Mouse (Mus musculus): ENCODE measurements around the gene Kifap3. TPM values are rescaled to one million over a fixed set of nuclear protein-coding genes. Genes with fewer than 3 reads are reported as not detected.
"Not testable (repeated sequence)": the region's sequence is repeated elsewhere in the genome, so short reads cannot be mapped to it uniquely, and the experiment has no call there.

Kifap3 gene
- 10 to 100 TPM; 18.4 to 22.7 TPM for total RNA-seq (2021)

DNA sequence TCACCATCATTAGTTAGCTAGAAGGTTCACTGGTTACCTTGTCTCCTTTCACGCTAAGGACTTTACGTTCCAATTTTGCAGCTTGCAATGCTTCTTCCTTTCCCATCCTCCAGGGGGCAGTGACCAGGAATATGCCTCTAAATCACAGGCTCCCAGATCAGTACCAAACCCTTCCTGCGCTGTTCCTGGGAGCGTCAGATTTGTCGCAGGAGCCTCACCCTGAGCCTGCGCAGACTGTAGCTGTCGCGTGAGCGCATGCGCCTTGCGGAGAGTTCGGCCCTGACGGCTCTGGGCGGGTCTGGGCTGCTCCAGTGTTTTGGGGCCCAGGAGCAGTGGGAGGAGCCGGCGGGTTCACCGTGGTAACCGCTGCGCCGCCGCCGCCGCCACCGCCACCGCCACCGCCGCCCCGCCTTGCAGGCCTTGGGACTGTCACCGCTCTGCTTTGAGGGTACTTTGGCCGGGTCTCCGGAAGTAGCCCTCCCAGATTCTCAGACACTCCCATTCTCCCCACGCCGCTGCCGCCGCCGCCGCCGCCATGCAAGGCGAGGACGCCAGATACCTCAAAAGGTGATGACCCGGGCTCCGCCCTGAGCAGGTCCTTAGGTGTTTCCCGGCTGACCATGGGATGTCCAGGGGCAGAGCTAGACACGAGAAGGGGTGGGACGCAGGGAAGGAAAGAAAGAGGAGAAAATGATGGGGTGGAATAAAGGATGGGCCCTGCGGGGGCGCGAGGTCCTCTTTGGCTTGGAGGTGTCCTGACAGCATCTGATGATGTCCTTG is at the start of gene Kifap3:
Gene Kifap3, plus strand, starts transcription at position 248 of the 780 bp plus-strand sequence.
- DNase-seq (ENCODE audit: low spot score), result peak; percentile 98
- intact Hi-C loops (cut with DNase I), result loop anchor here (10.0 kb wide), 1 partner anchor 145 kb away; the partner anchor contains the start of gene Scyl3

DNA sequence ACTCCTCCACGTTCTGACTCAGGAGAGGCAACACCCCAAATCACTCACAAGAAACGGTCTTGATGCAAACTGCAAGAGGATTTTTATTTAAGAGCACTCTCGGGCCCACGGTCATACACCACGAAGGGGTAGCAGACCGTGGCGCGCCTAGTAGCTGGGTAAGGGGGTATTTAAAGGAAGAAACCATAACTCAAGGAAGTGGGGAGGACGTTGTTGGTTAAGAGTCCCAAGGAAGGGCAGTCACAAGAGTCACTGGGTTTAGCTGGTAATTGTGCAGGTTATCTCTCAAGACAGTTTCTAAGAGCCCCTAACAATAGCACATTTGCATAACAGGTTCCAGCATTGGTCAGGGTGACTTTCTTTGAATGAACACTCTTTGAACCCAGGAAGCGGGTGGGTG is 48.2 kb upstream of the Kifap3 start:
- DNase-seq (ENCODE audit: low spot score); intact Hi-C loops (cut with DNase I): not testable (repeated sequence)

DNA sequence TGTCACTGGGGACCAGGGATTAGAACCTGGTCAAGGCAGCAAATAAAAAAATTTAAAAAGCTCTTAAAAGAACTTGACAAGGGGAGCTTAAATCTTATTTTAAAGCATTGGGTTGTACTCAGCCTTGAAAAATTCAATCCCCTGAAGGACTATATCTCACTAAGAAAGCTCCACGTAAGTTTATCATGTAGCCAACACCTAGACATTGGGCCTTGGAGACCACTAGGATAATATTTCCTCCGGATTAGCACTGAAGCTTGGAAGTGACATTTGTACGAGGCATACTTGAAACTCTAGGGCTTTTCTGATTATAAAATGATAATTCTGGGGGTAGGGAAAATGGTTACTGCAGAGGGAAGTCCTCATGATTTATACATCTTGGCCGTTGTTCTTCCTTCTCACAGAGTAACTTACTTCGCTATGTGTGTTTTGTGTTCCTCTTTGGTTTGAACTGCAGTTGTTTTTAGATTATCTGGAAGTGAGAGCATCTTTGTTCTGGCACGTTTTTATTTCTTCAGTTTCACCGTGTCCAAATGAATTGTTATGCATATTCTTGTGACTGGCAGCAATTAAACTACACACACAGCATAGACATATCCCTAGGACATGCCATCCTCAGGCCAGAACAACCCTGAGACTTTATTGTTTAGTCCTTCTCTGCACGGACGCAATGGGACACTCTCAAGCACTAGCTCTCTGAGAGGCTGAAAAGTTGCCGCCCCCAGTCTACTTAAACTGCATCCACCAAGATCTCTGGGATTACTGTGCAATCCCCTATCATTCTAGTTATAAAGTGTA is 42.7 kb upstream of the Kifap3 start:
- DNase-seq (ENCODE audit: low spot score), result no peak
- intact Hi-C loops (cut with DNase I), result no loop called here

DNA sequence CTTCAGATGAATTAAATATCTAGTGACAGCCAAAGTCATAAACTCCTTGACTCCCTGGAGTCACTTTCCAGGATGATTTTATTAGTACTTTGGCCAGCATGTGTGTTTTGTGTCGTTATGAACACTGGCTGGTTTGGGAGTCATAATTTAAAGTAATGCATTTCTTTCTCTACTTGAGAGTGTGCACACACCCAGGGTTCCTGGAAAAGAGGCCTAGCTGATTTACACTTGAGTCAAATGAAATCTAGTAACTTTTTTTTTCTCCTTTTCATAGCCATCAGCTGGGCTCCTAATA is 42.2 kb upstream of the Kifap3 start:
- DNase-seq (ENCODE audit: low spot score), result no peak
- intact Hi-C loops (cut with DNase I), result no loop called here

DNA sequence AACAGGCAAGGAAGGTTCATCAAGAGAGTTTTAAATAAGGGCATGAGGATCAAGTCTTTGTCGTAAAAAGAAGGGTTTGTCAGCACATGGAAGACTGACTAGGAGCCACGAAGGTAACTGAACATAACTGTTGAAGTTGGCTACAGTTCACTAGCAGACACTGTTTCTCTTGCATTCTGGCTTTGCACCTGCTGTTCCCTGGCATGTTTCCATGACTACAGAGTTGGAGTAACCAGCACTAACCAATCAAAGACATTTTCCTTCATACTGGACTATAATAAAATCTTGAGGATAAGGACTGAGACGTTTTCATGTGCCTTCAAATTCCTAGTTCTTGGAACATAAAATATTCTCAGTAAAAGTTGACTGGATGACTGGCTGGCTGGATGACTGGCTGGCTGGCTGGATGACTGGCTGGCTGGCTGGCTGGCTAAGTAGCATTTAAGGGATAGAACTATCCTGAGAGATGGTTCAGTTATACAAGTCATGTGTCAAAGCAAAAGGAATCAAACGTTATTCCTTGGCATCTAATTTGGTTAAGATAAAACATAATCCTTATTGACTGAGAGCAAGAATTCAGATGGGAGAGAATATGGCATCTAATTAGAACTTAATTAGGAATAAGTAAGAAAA is 27.9 kb upstream of the Kifap3 start:
- no peak for DNase-seq (ENCODE audit: low spot score)
- intact Hi-C loops (cut with DNase I), result no loop called here

DNA sequence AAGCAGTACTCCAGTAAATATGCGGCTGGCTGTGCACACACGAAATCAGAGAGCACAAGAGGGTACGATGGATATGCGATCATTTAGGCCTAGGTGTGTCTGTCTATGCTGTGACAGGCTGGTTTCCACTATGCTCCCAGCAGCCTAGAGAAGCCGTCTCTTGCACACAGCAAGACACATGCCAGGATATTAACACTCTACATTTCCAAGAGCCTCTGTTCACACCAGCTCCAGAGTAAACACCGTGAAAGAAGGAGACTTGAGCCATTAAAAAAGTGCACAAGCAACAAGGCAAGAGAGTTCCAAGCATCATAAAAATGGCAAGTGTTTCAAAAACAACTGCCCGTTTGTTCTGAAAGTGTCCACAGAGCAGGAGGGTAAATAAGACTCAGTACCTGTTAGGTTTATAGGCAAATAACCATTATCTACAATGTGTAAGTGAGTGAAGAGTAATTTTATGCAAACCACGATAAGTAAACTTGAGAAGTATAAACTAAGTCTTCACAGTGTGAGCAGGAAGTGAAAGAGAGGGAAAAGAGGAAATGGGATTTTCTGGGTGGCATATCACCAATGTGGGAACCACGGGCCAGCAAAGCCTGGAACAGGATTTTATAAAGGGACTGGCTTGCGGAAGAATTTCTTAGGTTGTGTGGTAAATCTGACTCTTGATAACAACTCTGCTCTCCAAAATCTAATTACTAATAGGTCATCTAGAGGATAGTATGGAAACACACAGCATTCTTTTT is 21.7 kb upstream of the Kifap3 start:
- no peak for DNase-seq (ENCODE audit: low spot score)
- intact Hi-C loops (cut with DNase I), result no loop called here

DNA sequence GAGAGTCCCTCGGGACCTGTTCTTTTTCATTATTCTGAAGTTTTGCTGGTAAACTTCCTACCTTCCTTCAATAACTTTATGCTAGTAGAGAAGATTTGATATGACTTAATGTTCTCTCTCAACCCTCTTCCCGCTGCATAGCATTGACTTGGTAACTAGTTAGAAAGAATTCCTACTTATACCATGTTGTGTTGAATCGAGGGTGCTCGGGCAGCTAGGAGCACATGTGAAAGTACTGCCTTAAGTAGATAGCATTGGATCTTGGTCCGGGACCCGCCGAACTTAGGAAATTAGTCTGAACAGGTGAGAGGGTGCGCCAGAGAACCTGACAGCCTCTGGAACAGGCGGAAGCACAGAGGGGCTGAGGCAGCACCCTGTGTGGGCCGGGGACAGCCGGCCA is 4.2 kb downstream of the Kifap3 start:
- intact Hi-C loops (cut with DNase I); DNase-seq (ENCODE audit: low spot score): not testable (repeated sequence)

DNA sequence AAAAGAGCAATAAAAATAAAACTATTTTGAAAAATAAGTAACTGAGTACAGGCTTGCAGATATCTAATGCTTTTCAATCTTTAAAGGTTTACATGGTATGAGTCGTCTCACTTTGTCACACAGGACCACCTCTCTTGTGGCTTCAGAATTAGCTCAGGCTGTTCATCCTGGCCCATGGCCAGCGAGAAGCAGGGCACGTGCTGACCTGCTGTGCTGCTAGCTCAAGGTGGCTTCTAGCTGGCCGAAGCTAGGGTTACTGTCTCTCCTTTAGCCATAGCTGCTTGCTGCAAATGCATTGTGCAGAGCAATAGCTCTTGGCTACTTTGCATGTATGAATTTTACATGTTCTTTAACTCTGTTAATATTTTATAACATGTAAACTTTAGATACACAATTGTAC is 42.0 kb downstream of the Kifap3 start:
- no peak for DNase-seq (ENCODE audit: low spot score)
- intact Hi-C loops (cut with DNase I), result no loop called here

DNA sequence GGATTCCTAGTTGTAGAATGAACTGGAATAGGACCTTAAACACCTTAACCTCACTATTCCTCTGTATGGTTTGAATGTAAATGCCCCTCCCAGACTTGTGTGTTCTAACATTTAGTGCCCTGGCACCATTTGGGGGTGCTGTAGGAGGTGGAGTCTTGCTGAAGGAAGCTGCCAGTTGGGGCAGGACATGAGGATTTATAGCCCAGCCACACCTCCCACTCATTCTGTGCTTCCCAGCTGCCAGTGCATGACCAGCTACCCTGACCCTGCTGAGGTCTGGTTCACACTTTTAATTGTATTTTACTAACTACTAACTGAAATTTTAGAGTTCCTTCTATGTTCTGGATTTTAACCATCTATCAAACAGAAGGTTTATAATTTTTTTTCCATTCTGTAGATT is 50.1 kb downstream of the Kifap3 start:
- intact Hi-C loops (cut with DNase I), result no loop called here

DNA sequence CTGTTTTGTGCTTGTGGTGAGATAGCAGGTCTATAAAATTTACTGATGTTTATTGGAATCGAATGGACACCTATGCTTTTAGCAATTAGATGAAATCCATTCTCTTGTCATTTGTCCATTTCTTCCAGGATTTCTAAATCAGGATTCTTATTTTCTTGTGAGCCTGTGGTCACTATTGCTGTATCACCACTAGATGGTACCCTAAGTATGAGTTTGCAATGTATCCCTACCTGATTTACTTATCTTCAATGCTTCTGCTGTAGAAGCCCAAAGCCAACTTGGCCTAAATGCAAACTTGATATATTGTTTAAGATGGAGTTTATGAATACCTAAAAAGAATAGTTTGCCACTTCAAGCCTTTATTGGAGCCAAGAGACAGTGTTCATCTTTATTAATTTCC is 54.7 kb downstream of the Kifap3 start:
- DNase-seq (ENCODE audit: low spot score), result no peak
- intact Hi-C loops (cut with DNase I), result loop anchor here (1.0 to 5.0 kb wide), 2 partner anchors 75 to 303 kb away; no protein-coding TSS in a partner anchor

More for the DNA sequence above, 50.1 kb downstream of the Kifap3 start:
- no peak for DNase-seq (ENCODE audit: low spot score)

DNA sequence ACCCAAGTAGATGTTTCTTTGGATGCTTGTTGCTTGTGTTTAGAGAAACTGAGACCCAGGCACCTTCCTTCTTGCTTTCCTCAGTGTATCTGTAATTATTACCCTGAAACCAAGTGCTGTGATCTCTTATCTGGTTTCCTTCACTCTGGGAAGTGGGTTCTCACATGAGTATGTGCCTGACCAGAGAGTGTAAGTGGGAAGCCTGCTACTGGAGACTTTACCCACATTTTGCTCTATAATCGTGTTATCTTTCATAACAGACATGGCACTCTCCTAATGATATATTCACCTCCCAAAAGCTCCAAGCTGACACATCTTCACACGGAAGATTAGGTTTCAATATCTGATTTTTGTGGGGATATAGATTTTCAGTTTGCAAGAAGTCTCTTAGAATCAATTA is 55.7 kb downstream of the Kifap3 start:
- intact Hi-C loops (cut with DNase I), result no loop called here
- no peak for DNase-seq (ENCODE audit: low spot score)

DNA sequence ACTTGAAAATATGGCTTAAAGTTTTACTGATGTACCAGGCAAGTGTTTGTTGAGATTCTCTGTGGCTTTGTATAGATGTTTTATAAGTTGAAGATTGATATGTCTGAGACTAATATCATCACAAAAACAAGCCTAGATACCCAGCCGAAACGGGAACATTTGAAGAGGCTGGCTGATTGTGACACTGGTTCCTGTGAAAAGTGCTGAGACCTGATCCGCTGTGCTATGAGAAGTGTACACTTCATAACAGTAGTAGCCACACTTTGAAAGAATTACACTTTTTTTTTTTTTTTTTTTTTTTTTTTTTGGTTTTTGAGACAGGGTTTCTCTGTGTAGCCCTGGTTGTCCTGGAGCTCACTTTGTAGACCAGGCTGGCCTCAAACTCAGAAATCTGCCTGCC is 59.1 kb downstream of the Kifap3 start:
- intact Hi-C loops (cut with DNase I); DNase-seq (ENCODE audit: low spot score): not testable (repeated sequence)

DNA sequence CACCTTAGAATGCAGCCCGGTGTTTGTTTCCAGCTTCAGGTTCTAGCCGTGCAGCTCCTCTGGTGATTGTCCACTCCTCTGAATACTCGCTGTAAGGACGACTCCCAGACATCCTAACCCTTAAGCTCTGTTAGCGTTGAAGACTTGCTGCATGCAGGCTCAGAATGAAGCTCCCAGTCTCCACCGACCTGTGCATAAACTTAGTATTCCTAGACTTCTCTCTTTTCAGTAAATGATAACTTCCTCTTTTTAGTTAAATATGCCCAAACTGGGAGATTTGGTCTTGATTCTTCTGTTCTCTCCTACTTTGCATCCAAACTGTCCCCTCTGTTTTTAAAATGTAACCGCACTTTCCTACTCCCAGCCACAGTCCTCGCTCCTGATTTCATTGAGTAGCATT is 61.2 kb downstream of the Kifap3 start:
- no peak for DNase-seq (ENCODE audit: low spot score)
- intact Hi-C loops (cut with DNase I), result loop anchor here (5.0 kb wide), 1 partner anchor 688 kb away; no protein-coding TSS in a partner anchor

DNA sequence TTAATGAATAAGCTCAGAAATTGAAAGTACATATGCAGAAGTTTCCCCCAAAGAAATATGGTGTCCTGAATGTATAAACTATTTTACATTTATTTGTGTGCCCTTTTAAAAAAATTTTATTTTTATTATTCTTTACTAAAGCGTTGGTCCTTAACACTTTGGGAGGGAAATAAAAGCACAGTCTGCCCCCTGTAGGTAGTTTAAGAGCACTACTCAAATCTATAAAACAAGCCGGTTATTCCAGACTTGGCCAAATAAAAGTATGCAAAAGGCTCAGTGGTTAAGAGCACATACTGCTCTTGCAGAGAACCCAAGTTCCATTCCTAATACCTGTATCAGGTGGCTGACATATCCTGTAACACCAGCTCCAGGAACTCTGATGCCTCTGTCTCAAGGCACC is 62.9 kb downstream of the Kifap3 start:
- no peak for DNase-seq (ENCODE audit: low spot score)
- intact Hi-C loops (cut with DNase I), result loop anchor here (5.0 kb wide), 1 partner anchor 690 kb away; no protein-coding TSS in a partner anchor

DNA sequence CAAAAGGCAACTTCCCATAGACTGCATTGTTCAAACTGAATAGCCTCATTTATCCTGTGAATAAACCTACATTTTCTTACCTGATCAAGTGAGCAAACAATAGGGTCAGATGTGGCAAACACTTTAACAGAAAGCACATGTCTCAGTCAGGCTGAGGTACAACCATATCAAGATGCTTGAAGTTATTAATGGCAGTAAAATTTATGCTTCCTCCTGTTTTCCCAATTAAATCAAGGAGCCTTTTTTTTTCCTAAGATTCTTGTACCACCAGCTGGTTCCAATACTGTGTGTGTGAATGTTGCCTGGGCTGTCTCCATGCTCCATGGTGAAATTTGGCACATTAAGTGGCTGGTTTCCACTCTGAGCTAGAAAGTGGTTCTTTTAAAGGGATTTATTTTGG is 64.5 kb downstream of the Kifap3 start:
- intact Hi-C loops (cut with DNase I), result loop anchor here (5.0 kb wide), 1 partner anchor 692 kb away; no protein-coding TSS in a partner anchor
- no peak for DNase-seq (ENCODE audit: low spot score)

DNA sequence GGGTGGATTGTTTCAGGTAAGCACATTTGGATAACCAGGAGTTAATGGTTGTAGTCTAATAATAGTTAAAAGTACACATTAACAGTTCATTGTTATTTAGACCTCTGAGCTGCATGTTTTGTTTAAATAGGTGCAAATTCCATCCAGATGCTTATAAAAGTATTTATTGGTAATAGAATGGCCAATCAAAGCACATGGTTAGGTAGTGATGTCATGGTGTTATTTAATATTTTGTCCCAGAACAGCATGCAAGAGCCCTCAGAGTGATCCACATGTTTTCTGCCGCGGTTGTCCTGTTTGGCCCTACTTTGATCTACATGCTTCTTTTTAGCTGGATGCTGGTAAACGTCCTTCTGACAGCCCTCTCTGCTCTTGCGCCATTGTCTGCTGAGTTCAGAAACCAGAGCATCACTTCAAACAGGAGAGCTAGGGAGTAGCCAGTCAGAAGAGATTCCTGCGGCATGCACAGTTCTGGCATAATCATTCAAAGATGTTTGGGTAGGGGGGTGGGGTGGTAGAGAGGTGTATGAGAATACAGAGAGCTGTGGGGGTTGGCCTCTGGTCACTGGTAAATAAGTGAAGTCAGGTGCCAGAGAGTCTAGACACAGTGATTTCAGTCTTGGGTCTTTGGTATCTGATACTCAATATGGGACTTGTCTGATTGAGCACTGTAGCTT is 73.6 kb downstream of the Kifap3 start:
- intact Hi-C loops (cut with DNase I), result no loop called here
- DNase-seq (ENCODE audit: low spot score), result no peak

DNA sequence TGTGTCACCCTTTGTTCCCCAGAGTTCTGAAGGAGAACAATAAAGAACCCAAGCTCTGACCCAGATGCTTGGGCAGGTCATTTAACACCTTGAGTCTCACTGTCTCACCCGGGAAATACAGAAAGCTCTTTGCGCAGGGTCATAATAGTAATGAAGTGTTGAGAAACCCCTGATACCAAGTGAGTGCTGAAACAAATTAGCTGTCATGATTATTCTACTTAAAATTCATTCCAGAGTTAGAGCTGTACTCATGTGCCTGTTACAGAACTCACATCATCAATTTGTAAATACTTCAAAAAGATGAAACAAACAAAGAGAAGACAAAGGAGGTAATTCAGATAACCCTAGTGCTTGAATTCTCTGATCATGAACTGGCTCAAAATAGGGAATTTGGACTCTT is 79.0 kb downstream of the Kifap3 start:
- no peak for DNase-seq (ENCODE audit: low spot score)
- intact Hi-C loops (cut with DNase I), result no loop called here

DNA sequence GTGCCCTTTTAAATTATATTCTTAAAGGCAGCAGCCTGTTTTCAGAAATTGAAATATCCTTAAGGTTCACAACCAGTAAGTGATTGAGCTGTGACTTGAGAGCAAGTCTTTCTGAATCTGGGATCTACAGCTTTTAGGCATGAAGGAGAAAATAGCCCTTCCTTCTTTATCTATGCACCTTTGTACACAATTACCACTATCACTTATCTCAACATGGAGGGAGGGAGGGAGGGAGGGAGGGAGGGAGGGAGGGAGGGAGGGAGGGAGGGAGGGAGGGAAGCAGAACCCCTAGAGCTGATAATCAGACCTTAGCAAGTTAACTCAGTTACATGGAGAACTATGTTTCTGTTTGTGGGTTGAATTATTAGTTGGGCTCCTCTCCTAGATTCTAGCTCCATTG is 82.2 kb downstream of the Kifap3 start:
- intact Hi-C loops (cut with DNase I), result no loop called here
- DNase-seq (ENCODE audit: low spot score), result no peak

DNA sequence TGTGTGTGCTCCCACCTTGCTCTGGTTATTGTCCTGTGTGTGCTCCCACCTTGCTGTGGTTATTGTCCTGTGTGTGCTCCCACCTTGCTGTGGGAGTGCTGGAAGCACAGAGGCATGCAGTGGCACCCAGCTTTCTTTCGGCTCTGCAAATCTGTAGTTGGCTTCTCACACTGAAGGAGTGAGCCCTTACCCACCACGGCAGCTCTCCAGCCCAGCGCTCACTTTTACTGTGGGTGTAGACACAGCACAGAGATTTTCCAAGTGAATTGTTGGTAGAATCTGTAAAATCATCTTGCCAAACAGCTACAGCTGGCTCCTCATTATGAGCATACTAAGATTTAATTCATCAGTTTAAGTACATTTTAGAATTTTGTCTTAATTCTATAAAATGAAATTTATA is 93.8 kb downstream of the Kifap3 start:
- intact Hi-C loops (cut with DNase I), result no loop called here
- DNase-seq (ENCODE audit: low spot score), result no peak

DNA sequence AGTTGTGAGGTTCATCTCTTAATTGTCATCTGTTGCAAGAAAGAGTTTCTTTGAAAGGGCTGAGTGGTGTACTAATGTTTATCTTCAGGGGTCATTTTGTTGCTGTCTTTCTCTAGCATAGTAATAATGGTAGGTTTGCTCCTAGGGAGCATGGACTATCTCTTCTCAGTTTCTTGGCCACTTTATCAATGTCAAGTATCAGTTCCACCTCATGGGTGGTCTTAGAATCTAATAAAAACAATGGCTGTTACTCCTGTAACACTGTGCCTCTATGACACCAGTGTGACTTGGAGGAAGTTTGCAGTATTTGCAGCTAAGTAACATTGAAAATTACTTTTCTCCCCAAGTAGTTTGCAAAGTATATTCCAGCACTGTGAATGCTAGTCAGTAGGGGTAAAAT is 110.2 kb downstream of the Kifap3 start:
- intact Hi-C loops (cut with DNase I), result no loop called here
- DNase-seq (ENCODE audit: low spot score), result no peak
